Mouse (Mus musculus) heart, embryonic 13.5 days (tissue): ENCODE results near the gene Kars. TPM values are rescaled to one million over a fixed set of nuclear protein-coding genes. Genes with fewer than 3 reads are reported as not detected.

Experiments
- ATAC-seq: fragments of 200-750 bp; cut with Nextera tagmentation; 2 replicates; pipeline ENCODE4 v1.8.0; 2017; ENCODE audit warnings: moderate TSS enrichment; ENCODE audit not compliant: insufficient number of reproducible peaks, low FRiP score, low TSS enrichment; ENCODE audit errors: extremely low read depth
- H3K27ac ChIP-seq: fragments of 300-500 bp; sonication (generic); replicated peaks from 2 replicates; pipeline ENCODE4 v1.5.1; 2015; ENCODE audit warnings: moderate library complexity, mild to moderate bottlenecking, inconsistent platforms
- H3K27me3 ChIP-seq: fragments of 300-500 bp; sonication (generic); replicated peaks from 2 replicates; pipeline ENCODE4 v1.6.1; 2015; ENCODE audit warnings: mild to moderate bottlenecking, inconsistent platforms
- H3K36me3 ChIP-seq: fragments of 300-500 bp; sonication (generic); 2 replicates; pipeline ENCODE4 v1.6.1; 2015; ENCODE audit warnings: mild to moderate bottlenecking, inconsistent platforms
- H3K4me1 ChIP-seq: fragments of 300-500 bp; sonication (generic); 2 replicates; pipeline ENCODE4 v1.6.1; 2015; ENCODE audit warnings: inconsistent platforms
- H3K4me2 ChIP-seq: fragments of 300-500 bp; sonication (generic); 2 replicates; pipeline ENCODE4 v1.6.1; 2015; ENCODE audit warnings: inconsistent platforms, mild to moderate bottlenecking, moderate library complexity
- H3K4me3 ChIP-seq: fragments of 300-500 bp; sonication (generic); 2 replicates; pipeline ENCODE4 v1.5.1; 2015; ENCODE audit warnings: moderate library complexity, mild to moderate bottlenecking, inconsistent platforms
- H3K9ac ChIP-seq: fragments of 300-500 bp; sonication (generic); 2 replicates; pipeline ENCODE4 v1.6.1; 2015; ENCODE audit warnings: inconsistent platforms, mild to moderate bottlenecking, moderate library complexity
- H3K9me3 ChIP-seq: fragments of 300-500 bp; sonication (generic); 2 replicates; pipeline ENCODE4 v1.6.1; 2016; ENCODE audit warnings: inconsistent platforms
- WGBS: fragments of 180-500 bp; shearing (Covaris S2); methylation state at CpG from one replicate; pipeline ENCODE4 v1.1.7; 2015; ENCODE audit warnings: mixed read lengths; 5-methylcytosine and 5-hydroxymethylcytosine counted together
- polyA plus RNA-seq: library from polyadenylated mRNA; unstranded; fragments of >200 nt; fragmentation: Nextera tagmentation; extraction: Ambion mirVana; gene quantifications from 2 replicates; pipeline ENCODE4 v1.2.1, GENCODE M21; 2015

Kars gene
- polyA plus RNA-seq, 1 experiment from 2014 or later, result 132 TPM

GRCm38 (mm10) chr8:111978147-111978546 lies 33.0 kb downstream of the Kars start:
- Histone ChIP-seq H3K4me1 (no peaks in the 10 kb centered on the region), H3K27ac (no peak overlapping the region), H3K36me3 (peaks cover 75% of the 10 kb centered on the region), H3K4me3 (no peak overlapping the region), H3K27me3 (no peaks in the 10 kb centered on the region), H3K4me2 (no peak overlapping the region), H3K9me3 (no peaks in the 10 kb centered on the region), H3K9ac (no peak overlapping the region)
- 78% methylated on average over 10 of the region's 10 CpGs for WGBS
- no peak for ATAC-seq

- H3K9me3 ChIP-seq, result no peaks in the 10 kb centered on the region
- 71% methylated on average over 2 of the region's 2 CpGs for WGBS
- no peak overlapping the region for H3K27ac ChIP-seq
- H3K4me2 ChIP-seq, result no peak overlapping the region
- no peaks in the 10 kb centered on the region for H3K27me3 ChIP-seq
- H3K4me3 ChIP-seq, result no peak overlapping the region
- no peak for ATAC-seq
- H3K36me3 ChIP-seq, result peaks cover 76% of the 10 kb centered on the region
- no peaks in the 10 kb centered on the region for H3K4me1 ChIP-seq
- H3K9ac ChIP-seq, result no peak overlapping the region
Observed at GRCm38 (mm10) chr8:111976326-111976725, 34.8 kb downstream of the Kars start.

GRCm38 (mm10) chr8:111975706-111976105 lies 35.4 kb downstream of the Kars start:
- Histone ChIP-seq H3K4me1 (no peaks in the 10 kb centered on the region), H3K4me3 (no peak overlapping the region), H3K27me3 (no peaks in the 10 kb centered on the region), H3K4me2 (no peak overlapping the region), H3K27ac (no peak overlapping the region), H3K9me3 (no peaks in the 10 kb centered on the region), H3K9ac (no peak overlapping the region), H3K36me3 (peaks cover 76% of the 10 kb centered on the region)
- WGBS, result 91% methylated on average over 2 of the region's 2 CpGs
- no peak for ATAC-seq

- Histone ChIP-seq H3K9ac (no peak overlapping the region), H3K27me3 (no peaks in the 10 kb centered on the region), H3K36me3 (peaks cover 66% of the 10 kb centered on the region), H3K9me3 (no peaks in the 10 kb centered on the region), H3K4me3 (no peak overlapping the region), H3K4me2 (no peak overlapping the region), H3K4me1 (no peaks in the 10 kb centered on the region), H3K27ac (no peak overlapping the region)
- ATAC-seq, result no peak
- WGBS, result 94% methylated on average over 12 of the region's 12 CpGs
Observed at GRCm38 (mm10) chr8:111974138-111974537, 37.0 kb downstream of the Kars start.

- WGBS, result 42% methylated on average over 5 of the region's 5 CpGs
- Histone ChIP-seq H3K27me3 (no peaks in the 10 kb centered on the region), H3K4me3 (no peak overlapping the region), H3K4me1 (no peaks in the 10 kb centered on the region), H3K9ac (no peak overlapping the region), H3K27ac (no peak overlapping the region), H3K36me3 (peaks cover 44% of the 10 kb centered on the region), H3K4me2 (no peak overlapping the region), H3K9me3 (no peaks in the 10 kb centered on the region)
- ATAC-seq, result no peak
Observed at GRCm38 (mm10) chr8:111968991-111969390, 42.1 kb downstream of the Kars start.

- H3K9ac ChIP-seq, result no peak overlapping the region
- H3K4me3 ChIP-seq, result no peak overlapping the region
- 83% methylated on average over 10 of the region's 10 CpGs for WGBS
- H3K4me2 ChIP-seq, result no peak overlapping the region
- no peaks in the 10 kb centered on the region for H3K9me3 ChIP-seq
- H3K27me3 ChIP-seq, result no peaks in the 10 kb centered on the region
- peaks cover 39% of the 10 kb centered on the region for H3K36me3 ChIP-seq
- peaks cover 2% of the 10 kb centered on the region for H3K4me1 ChIP-seq
- H3K27ac ChIP-seq, result no peak overlapping the region
- no peak for ATAC-seq
Observed at GRCm38 (mm10) chr8:111968541-111968940, 42.6 kb downstream of the Kars start.

- Histone ChIP-seq H3K4me1 (peaks cover 13% of the 10 kb centered on the region), H3K4me2 (no peak overlapping the region), H3K27ac (no peak overlapping the region), H3K4me3 (no peak overlapping the region), H3K27me3 (no peaks in the 10 kb centered on the region), H3K9me3 (no peaks in the 10 kb centered on the region), H3K36me3 (peaks cover 31% of the 10 kb centered on the region), H3K9ac (no peak overlapping the region)
- WGBS, result 72% methylated on average over 5 of the region's 5 CpGs
- ATAC-seq, result no peak
Observed at GRCm38 (mm10) chr8:111967246-111967870, 43.8 kb downstream of the Kars start.

- Histone ChIP-seq H3K4me3 (no peak overlapping the region), H3K36me3 (peaks cover 18% of the 10 kb centered on the region), H3K4me2 (no peak overlapping the region), H3K9ac (no peak overlapping the region), H3K27me3 (no peaks in the 10 kb centered on the region), H3K9me3 (no peaks in the 10 kb centered on the region), H3K27ac (no peak overlapping the region), H3K4me1 (peaks cover 22% of the 10 kb centered on the region)
- ATAC-seq, result no peak
- 76% methylated on average over 7 of the region's 7 CpGs for WGBS
Observed at GRCm38 (mm10) chr8:111964849-111965561, 46.1 kb downstream of the Kars start.

GRCm38 (mm10) chr8:111964351-111964750 lies 46.8 kb downstream of the Kars start:
- 57% methylated on average over 5 of the region's 5 CpGs for WGBS
- Histone ChIP-seq H3K9ac (no peak overlapping the region), H3K36me3 (peaks cover 18% of the 10 kb centered on the region), H3K4me3 (no peak overlapping the region), H3K27me3 (no peaks in the 10 kb centered on the region), H3K4me1 (peaks cover 22% of the 10 kb centered on the region), H3K4me2 (no peak overlapping the region), H3K27ac (no peak overlapping the region), H3K9me3 (no peaks in the 10 kb centered on the region)
- no peak for ATAC-seq

GRCm38 (mm10) chr8:111963546-111963945 lies 47.6 kb downstream of the Kars start:
- peaks cover 22% of the 10 kb centered on the region for H3K36me3 ChIP-seq
- no peak overlapping the region for H3K4me3 ChIP-seq
- 88% methylated on average over 4 of the region's 4 CpGs for WGBS
- peaks cover 22% of the 10 kb centered on the region for H3K4me1 ChIP-seq
- ATAC-seq, result no peak
- no peak overlapping the region for H3K9ac ChIP-seq
- no peak overlapping the region for H3K4me2 ChIP-seq
- no peaks in the 10 kb centered on the region for H3K27me3 ChIP-seq
- no peaks in the 10 kb centered on the region for H3K9me3 ChIP-seq
- H3K27ac ChIP-seq, result no peak overlapping the region

- no peaks in the 10 kb centered on the region for H3K27me3 ChIP-seq
- peak overlapping the region; percentile 60 for H3K27ac ChIP-seq
- ATAC-seq, result no peak
- 0 out of 2 replicates have a peak overlapping the region, but pooled peaks have one; percentile 0 for H3K9ac ChIP-seq
- WGBS, result 58% methylated on average over 10 of the region's 10 CpGs
- H3K4me1 ChIP-seq, result peaks cover 22% of the 10 kb centered on the region
- peak overlapping the region; percentile 40 for H3K4me2 ChIP-seq
- no peak overlapping the region for H3K4me3 ChIP-seq
- H3K9me3 ChIP-seq, result no peaks in the 10 kb centered on the region
- peaks cover 23% of the 10 kb centered on the region for H3K36me3 ChIP-seq
Observed at GRCm38 (mm10) chr8:111963091-111963490, 48.0 kb downstream of the Kars start.

- 45% methylated on average over 1 of the region's 1 CpGs for WGBS
- peaks cover 22% of the 10 kb centered on the region for H3K4me1 ChIP-seq
- ATAC-seq, result no peak
- peak overlapping the region; percentile 40 for H3K4me2 ChIP-seq
- H3K9me3 ChIP-seq, result no peaks in the 10 kb centered on the region
- H3K4me3 ChIP-seq, result no peak overlapping the region
- peaks cover 22% of the 10 kb centered on the region for H3K36me3 ChIP-seq
- 0 out of 2 replicates have a peak overlapping the region, but pooled peaks have one; percentile 16 for H3K9ac ChIP-seq
- H3K27ac ChIP-seq, result peak overlapping the region; percentile 60
- no peaks in the 10 kb centered on the region for H3K27me3 ChIP-seq
Observed at GRCm38 (mm10) chr8:111962589-111962988, 48.5 kb downstream of the Kars start.
